Mouse (Mus musculus): ENCODE data around the gene BC034090.

DNA sequence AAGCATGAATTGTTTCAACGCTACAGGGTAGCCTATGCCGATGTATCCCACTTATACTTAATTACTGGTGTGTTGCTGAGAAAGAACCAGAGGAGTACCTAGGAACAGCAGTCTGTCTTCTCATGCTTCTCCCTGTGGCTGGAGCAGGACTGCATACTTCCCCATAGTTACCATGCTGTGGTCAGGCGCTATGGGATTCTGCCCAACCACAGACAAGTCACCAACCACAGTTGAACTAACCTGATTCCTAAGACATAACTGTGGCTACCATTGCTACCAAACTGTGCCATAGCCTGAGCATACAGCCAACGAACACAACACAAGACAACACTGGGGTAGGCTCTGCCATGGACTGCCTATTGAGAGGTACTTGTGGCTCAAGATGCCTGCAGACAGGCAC, 28.7 kb upstream of the BC034090 start:
- TF ChIP-seq CTCF (IDR thresholded peaks at IDR 0.05; ENCODE audit: insufficient read depth, low read depth, low read length) (no peak), POLR2A (IDR thresholded peaks at IDR 0.05; ENCODE audit: insufficient read depth, low read depth, low read length) (no peak)

Data from olfactory bulb, adult 2 months (tissue).